Mouse (Mus musculus) B cell, adult (primary cell): ENCODE measurements around the gene Sirpb1a. TPM values are rescaled to one million over a fixed set of nuclear protein-coding genes. Genes with fewer than 3 reads are reported as not detected.

Experiments
- total RNA-seq: library from RNA; stranded (reverse); gene quantifications from 4 replicates; pipeline ENCODE4 v1.2.4, GENCODE M21; 2023; ENCODE audit not compliant: inconsistent age

Gene Sirpb1a
- not detected in 4 replicates for total RNA-seq

DNA sequence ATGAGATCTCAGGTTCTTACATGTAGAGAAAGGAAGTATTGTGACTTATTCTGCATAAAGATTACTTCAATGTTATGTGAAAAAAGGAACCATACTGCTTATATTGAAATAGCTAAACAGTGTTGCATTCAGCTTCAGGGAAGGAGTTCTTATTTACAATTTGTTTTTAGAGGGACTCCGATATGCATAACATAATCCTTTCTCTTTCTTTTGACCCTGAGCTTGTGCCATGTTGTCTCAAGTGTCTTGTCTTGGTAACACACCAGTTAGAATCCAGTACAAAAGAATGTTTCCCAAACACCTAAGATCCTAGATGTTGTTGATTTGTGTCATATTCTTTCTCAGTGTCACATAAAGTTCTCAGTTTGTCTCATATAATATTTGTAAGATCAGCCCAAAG lies at the start of gene Sirpb1a:
Gene Sirpb1a (minus strand): TSS at position 74 of the 400 bp plus-strand sequence.

DNA sequence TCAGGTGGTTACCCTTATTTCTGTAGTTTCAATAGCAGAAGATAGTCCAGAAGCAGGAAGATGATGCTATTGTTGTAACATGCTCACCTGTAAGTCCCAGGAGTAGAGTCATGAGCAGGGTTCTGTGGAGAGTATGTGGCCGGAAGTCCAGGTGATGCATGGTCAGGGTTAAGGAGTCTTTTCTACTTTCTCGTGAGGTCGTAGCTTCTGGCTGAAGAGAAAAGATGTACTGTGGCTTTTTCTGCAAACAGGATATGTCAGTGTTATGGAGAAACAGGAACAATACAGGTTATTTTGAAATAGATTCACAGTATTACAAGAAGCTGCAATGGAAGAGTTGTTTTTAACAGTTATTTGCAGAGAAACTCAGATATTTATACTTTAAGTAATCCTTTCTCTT lies 94.3 kb downstream of the Sirpb1a start, which contains the start of gene Gm9733:
Gene Gm9733 (minus strand): TSS at position 240 of the 400 bp plus-strand sequence.

Other genes with a start within 250 kb of the Sirpb1a start
- gene Gm9733, start 94.2 kb downstream of the Sirpb1a start, total RNA-seq = not detected in 4 replicates
- gene Sirpb1b, start 148.5 kb upstream of the Sirpb1a start, total RNA-seq = 0.45 TPM in 1 of 4 replicates, not detected in the others